Mouse (Mus musculus) bone marrow macrophage, adult 2 months (primary cell): ENCODE results near the gene Slc7a8.

ENCODE experiments used
- CTCF ChIP-seq: IDR thresholded peaks from 2 replicates; pipeline ENCODE4 v1.5.1; 2012; ENCODE audit warnings: low read depth, mild to moderate bottlenecking, low read length, moderate library complexity
- POLR2A ChIP-seq: IDR thresholded peaks from 2 replicates; pipeline ENCODE4 v1.6.1; 2012; ENCODE audit warnings: mild to moderate bottlenecking, low read depth, low read length, borderline replicate concordance

DNA sequence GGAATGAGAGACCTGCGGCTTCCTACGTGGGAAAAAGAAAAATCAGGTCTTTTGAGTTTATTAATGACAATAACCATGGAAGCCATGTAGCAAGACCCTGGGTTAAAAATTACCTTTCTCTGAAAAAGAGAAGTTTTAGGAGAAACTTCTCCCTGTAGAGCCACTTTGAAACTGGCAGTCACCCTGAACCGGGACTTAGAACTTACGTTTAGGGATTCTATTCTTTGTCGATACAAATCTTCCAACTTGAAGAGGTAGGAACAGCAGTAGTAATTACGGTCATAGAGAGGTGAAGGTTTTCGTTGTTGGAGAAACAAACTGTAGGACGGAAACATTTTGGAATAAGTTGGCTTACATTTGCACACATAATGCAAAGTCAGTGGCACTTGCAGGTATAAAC is 94.5 kb downstream of the Slc7a8 start:
- TF ChIP-seq POLR2A (no peak), CTCF (no peak)
